ENCODE assay signal across 8 mouse cellular contexts in genomic region chr17:48274885-48275284, GRCm38 (mm10). TPM values are rescaled to one million over a fixed set of nuclear protein-coding genes. Genes with fewer than 3 reads are reported as not detected.
DNase-seq lines count a peak whose midpoint lies in the region; ATAC-seq lines count a peak whose summit lies in the region.

No protein-coding gene starts in this region.

- H3K9ac ChIP-seq in lung, embryonic 15.5 days = no peak overlapping the region

- no peaks in the 10 kb centered on the region for H3K27me3 ChIP-seq in lung, embryonic 15.5 days

- no peaks in the 10 kb centered on the region for H3K4me1 ChIP-seq in lung, embryonic 15.5 days

- no peak overlapping the region for H3K27ac ChIP-seq in lung, embryonic 15.5 days

- no peaks in the 10 kb centered on the region for H3K9me3 ChIP-seq in lung, embryonic 15.5 days

- ATAC-seq in granulocyte monocyte progenitor cell, adult 5-6 weeks (replicated peaks; ENCODE audit: poor library complexity, severe bottlenecking) = peak; percentile 88
- ATAC-seq in lung, embryonic 15.5 days (ENCODE audit: borderline replicate concordance, extremely low read depth, low FRiP score, low TSS enrichment) = 0 out of 2 replicates have a peak, but pooled peaks have one; percentile 31

- DNase-seq in CD8-positive naive resting alpha-beta T cell, adult 2 months (ENCODE audit: low read depth in 2 of 2, low spot score in 2 of 2) = peak; percentile 70 to 81
- DNase-seq in adrenal gland, adult (ENCODE audit: inconsistent age in 2 of 2, low spot score in 1 of 2) = peak; percentile 56 to 91
- DNase-seq in embryo, embryonic 10.5 days (ENCODE audit: low spot score) = peak; percentile 91
- DNase-seq in layer of hippocampus, adult 9-10 months (ENCODE audit: low spot score) = peak; percentile 85
- peak; percentile 67 for DNase-seq in right cerebral cortex, adult 18-20 months
- DNase-seq in urinary bladder, postnatal 10 days (ENCODE audit: low spot score) = peak; percentile 38

- WGBS in lung, embryonic 15.5 days = 36% methylated on average over 6 of the region's 6 CpGs

- H3K4me3 ChIP-seq in lung, embryonic 15.5 days = no peak overlapping the region

- no peak overlapping the region for H3K4me2 ChIP-seq in lung, embryonic 15.5 days

- H3K36me3 ChIP-seq in lung, embryonic 15.5 days = no peaks in the 10 kb centered on the region

RNA-seq across cellular contexts. Expression of gene Treml4, which starts 10.8 kb away (rescaled TPM):
- total RNA-seq in granulocyte monocyte progenitor cell, adult 5-6 weeks (2014; fragmentation: Nextera tagmentation) = 0.56 and 0.99 TPM in 2 replicates
- total RNA-seq in granulocyte monocyte progenitor cell, adult 5-6 weeks (2017) = 1.4 and 2.6 TPM in 2 replicates
- polyA plus RNA-seq in lung, embryonic 15.5 days (2015; fragmentation: Nextera tagmentation; extraction: Ambion mirVana) = 0.13 and 0.37 TPM in 2 replicates

RNA-seq across cellular contexts. Expression of gene Treml2, which starts 24.4 kb away (rescaled TPM):
- total RNA-seq in granulocyte monocyte progenitor cell, adult 5-6 weeks (2014; fragmentation: Nextera tagmentation) = 58.2 and 68.7 TPM in 2 replicates
- total RNA-seq in granulocyte monocyte progenitor cell, adult 5-6 weeks (2017) = 42.5 and 45.8 TPM in 2 replicates
- polyA plus RNA-seq in lung, embryonic 15.5 days (2015; fragmentation: Nextera tagmentation; extraction: Ambion mirVana) = 0.21 and 0.62 TPM in 2 replicates

RNA-seq across cellular contexts. Expression of gene Trem3, which starts 27.3 kb away (rescaled TPM):
- 84.6 and 114 TPM in 2 replicates for total RNA-seq in granulocyte monocyte progenitor cell, adult 5-6 weeks (2014; fragmentation: Nextera tagmentation)
- 126 and 147 TPM in 2 replicates for total RNA-seq in granulocyte monocyte progenitor cell, adult 5-6 weeks (2017)
- 0.38 and 0.55 TPM in 2 replicates for polyA plus RNA-seq in lung, embryonic 15.5 days (2015; fragmentation: Nextera tagmentation; extraction: Ambion mirVana)

RNA-seq across cellular contexts. Expression of gene B430306N03Rik, which starts 41.1 kb away (rescaled TPM):
- total RNA-seq in granulocyte monocyte progenitor cell, adult 5-6 weeks (2014; fragmentation: Nextera tagmentation) = 3.1 and 8.2 TPM in 2 replicates
- 3.0 TPM in 2 replicates for total RNA-seq in granulocyte monocyte progenitor cell, adult 5-6 weeks (2017)
- 0.39 and 0.43 TPM in 2 replicates for polyA plus RNA-seq in lung, embryonic 15.5 days (2015; fragmentation: Nextera tagmentation; extraction: Ambion mirVana)

RNA-seq across cellular contexts. Expression of gene Trem1, which starts 42.3 kb away (rescaled TPM):
- total RNA-seq in granulocyte monocyte progenitor cell, adult 5-6 weeks (2014; fragmentation: Nextera tagmentation) = 6.5 and 7.6 TPM in 2 replicates
- total RNA-seq in granulocyte monocyte progenitor cell, adult 5-6 weeks (2017) = 13.5 and 14.7 TPM in 2 replicates
- 0.30 and 0.40 TPM in 2 replicates for polyA plus RNA-seq in lung, embryonic 15.5 days (2015; fragmentation: Nextera tagmentation; extraction: Ambion mirVana)

Comparison
In these comparisons a context has a peak if more than half of its experiments do, and no peak if none do; other contexts are left out.
1. DNase-seq: peak in every context shown above with its lines; median percentile 91 in embryo, embryonic 10.5 days; 85 in layer of hippocampus, adult 9-10 months; 76 in CD8-positive naive resting alpha-beta T cell, adult 2 months; 74 in adrenal gland, adult; 67 in right cerebral cortex, adult 18-20 months; 38 in urinary bladder, postnatal 10 days.